ENCODE assay signal across 8 mouse cellular contexts in genomic region chr12:72407721-72408110, GRCm38 (mm10). TPM values are rescaled to one million over a fixed set of nuclear protein-coding genes. Genes with fewer than 3 reads are reported as not detected.
DNase-seq lines count a peak whose midpoint lies in the region; ATAC-seq and TF ChIP-seq lines count a peak whose summit lies in the region.

No protein-coding gene starts in this region.

- no peak for TF ChIP-seq CTCF in thymus, adult 2 months (IDR thresholded peaks at IDR 0.05; ENCODE audit: borderline replicate concordance, control insufficient read depth, extremely low read depth, insufficient read depth, low read length, poor library complexity)

- peaks cover 17% of the 10 kb centered on the region for H3K4me1 ChIP-seq in heart, embryonic 15.5 days (replicated peaks)
- H3K4me1 ChIP-seq in ES-E14 (ENCODE audit: control insufficient read depth in 2 of 2, insufficient read depth in 2 of 2, low read length in 2 of 2, poor library complexity in 1 of 2): peaks cover 0 to 3% of the 10 kb centered on the region in 2 experiments; a peak in 2 of 4 replicates
- peaks cover 4% of the 10 kb centered on the region; the same call in 1 of the 2 replicates for H3K4me1 ChIP-seq in forebrain, embryonic 11.5 days (replicated peaks; ENCODE audit: control insufficient read depth, insufficient read depth, low read length)
- H3K4me1 ChIP-seq in liver, embryonic 11.5 days (replicated peaks; ENCODE audit: control insufficient read depth, insufficient read depth, low read length): no peaks in the 10 kb centered on the region; the same call in 1 of the 2 replicates
- peaks cover 10% of the 10 kb centered on the region for H3K4me1 ChIP-seq in stomach, embryonic 16.5 days (ENCODE audit: control insufficient read depth, insufficient read depth, low read length)
- H3K4me1 ChIP-seq in thymus, adult 2 months (replicated peaks; ENCODE audit: control insufficient read depth, insufficient read depth, low read length): no peaks in the 10 kb centered on the region

- H3K4me3 ChIP-seq in heart, embryonic 15.5 days: peak overlapping the region; percentile 75
- H3K4me3 ChIP-seq in ES-E14 (ENCODE audit: insufficient read depth in 1 of 2, low read depth in 1 of 2, low read length in 2 of 2, poor library complexity in 1 of 2, severe bottlenecking in 1 of 2): peak overlapping the region; percentile 68 to 70
- peak overlapping the region; percentile 74 for H3K4me3 ChIP-seq in forebrain, embryonic 11.5 days (ENCODE audit: low read depth, low read length)
- peak overlapping the region; percentile 58 for H3K4me3 ChIP-seq in liver, embryonic 11.5 days (ENCODE audit: low read depth, low read length)
- peak overlapping the region; percentile 63 for H3K4me3 ChIP-seq in stomach, embryonic 16.5 days (replicated peaks; ENCODE audit: low read length)
- no peak overlapping the region for H3K4me3 ChIP-seq in thymus, adult 2 months (ENCODE audit: control insufficient read depth, insufficient read depth, low read length)

- WGBS in heart, embryonic 15.5 days: under 1% methylated on average over 17 of the region's 17 CpGs
- 0% methylated on average over 17 of the region's 17 CpGs for WGBS in forebrain, embryonic 11.5 days
- 2% methylated on average over 17 of the region's 17 CpGs for WGBS in liver, embryonic 11.5 days
- 1% methylated on average over 17 of the region's 17 CpGs for WGBS in stomach, embryonic 16.5 days
- 6% methylated on average over 17 of the region's 17 CpGs for WGBS in thymus, adult 2 months

- H3K36me3 ChIP-seq in heart, embryonic 15.5 days: no peaks in the 10 kb centered on the region
- no peaks in the 10 kb centered on the region for H3K36me3 ChIP-seq in ES-E14 (ENCODE audit: control insufficient read depth, insufficient read depth, low read length, poor library complexity, severe bottlenecking)
- H3K36me3 ChIP-seq in forebrain, embryonic 11.5 days (ENCODE audit: control insufficient read depth, insufficient read depth, low read length): no peaks in the 10 kb centered on the region
- H3K36me3 ChIP-seq in liver, embryonic 11.5 days (ENCODE audit: control insufficient read depth, insufficient read depth, low read length): no peaks in the 10 kb centered on the region
- H3K36me3 ChIP-seq in stomach, embryonic 16.5 days (ENCODE audit: control insufficient read depth, insufficient read depth, low read length): no peaks in the 10 kb centered on the region
- no peaks in the 10 kb centered on the region for H3K36me3 ChIP-seq in thymus, adult 2 months (ENCODE audit: control insufficient read depth, insufficient read depth, low read length)

- no peak for TF ChIP-seq POLR2A in thymus, adult 2 months (IDR thresholded peaks at IDR 0.05; ENCODE audit: control insufficient read depth, extremely low read depth, insufficient read depth, low read length, poor library complexity)

- H3K27ac ChIP-seq in heart, embryonic 15.5 days: no peak overlapping the region
- no peak overlapping the region for H3K27ac ChIP-seq in ES-E14 (ENCODE audit: insufficient read depth, low read depth, low read length, poor library complexity, severe bottlenecking)
- no peak overlapping the region for H3K27ac ChIP-seq in forebrain, embryonic 11.5 days (ENCODE audit: low read depth, low read length)
- H3K27ac ChIP-seq in liver, embryonic 11.5 days (ENCODE audit: low read depth, low read length): no peak overlapping the region
- no peak overlapping the region for H3K27ac ChIP-seq in stomach, embryonic 16.5 days (ENCODE audit: low read length)
- no peak overlapping the region for H3K27ac ChIP-seq in thymus, adult 2 months (ENCODE audit: control insufficient read depth, insufficient read depth, low read length)

- DNase-seq in heart, adult 18-20 months: no peak
- DNase-seq in ES-E14 (ENCODE audit: low read depth, low spot score): no peak
- DNase-seq in forebrain, embryonic 11.5 days (ENCODE audit: low spot score): peak; percentile 61
- no peak for DNase-seq in liver, embryonic 11.5 days (ENCODE audit: low spot score)
- DNase-seq in thymus, adult 2 months: no peak
- DNase-seq in natural killer cell, adult 2 months (ENCODE audit: low spot score in 2 of 2): no peak

- H3K4me2 ChIP-seq in heart, embryonic 15.5 days: peak overlapping the region; percentile 100
- H3K4me2 ChIP-seq in forebrain, embryonic 11.5 days (ENCODE audit: low read depth, low read length, severe bottlenecking): peak overlapping the region; percentile 98
- H3K4me2 ChIP-seq in liver, embryonic 11.5 days: peak overlapping the region; percentile 91
- peak overlapping the region; percentile 97 for H3K4me2 ChIP-seq in stomach, embryonic 16.5 days (ENCODE audit: low read depth, low read length)

- H3K27me3 ChIP-seq in heart, embryonic 15.5 days: peaks cover 27% of the 10 kb centered on the region
- H3K27me3 ChIP-seq in forebrain, embryonic 11.5 days (ENCODE audit: control insufficient read depth, insufficient read depth, low read length): peaks cover 5% of the 10 kb centered on the region
- peaks cover 28% of the 10 kb centered on the region for H3K27me3 ChIP-seq in liver, embryonic 11.5 days (replicated peaks; ENCODE audit: control insufficient read depth, insufficient read depth, low read length)
- peaks cover 31% of the 10 kb centered on the region for H3K27me3 ChIP-seq in stomach, embryonic 16.5 days (ENCODE audit: control insufficient read depth, insufficient read depth, low read length)
- peaks cover 7% of the 10 kb centered on the region for H3K27me3 ChIP-seq in thymus, adult 2 months (ENCODE audit: control insufficient read depth, insufficient read depth, low read length)

- in situ Hi-C loops in ES-E14 (cut with MboI; ENCODE audit: low sequenced_read_pairs in 2 of 2, unreplicated experiment in 2 of 2): loop anchor here in 1 of 2 experiments (25.0 kb wide), 1 partner anchor 645 kb away; no protein-coding TSS in a partner anchor

- no peak for ATAC-seq in heart, embryonic 15.5 days (replicated peaks; ENCODE audit: insufficient number of reproducible peaks, insufficient read depth, low FRiP score, low read depth)
- peak; percentile 32; the same call in 1 of the 2 replicates for ATAC-seq in forebrain, embryonic 11.5 days (replicated peaks; ENCODE audit: low FRiP score)
- ATAC-seq in liver, embryonic 11.5 days (replicated peaks; ENCODE audit: low FRiP score): no peak
- no peak for ATAC-seq in stomach, embryonic 16.5 days (ENCODE audit: insufficient read depth, low FRiP score)

- peak overlapping the region; percentile 56 for H3K9ac ChIP-seq in heart, embryonic 15.5 days
- H3K9ac ChIP-seq in ES-E14 (ENCODE audit: insufficient read depth, low read depth, low read length, poor library complexity, severe bottlenecking): no peak overlapping the region
- peak overlapping the region; percentile 72 for H3K9ac ChIP-seq in forebrain, embryonic 11.5 days (ENCODE audit: low read length)
- H3K9ac ChIP-seq in liver, embryonic 11.5 days (ENCODE audit: low read depth, low read length): no peak overlapping the region
- H3K9ac ChIP-seq in stomach, embryonic 16.5 days (ENCODE audit: low read length): peak overlapping the region; percentile 65; the same call in 1 of the 2 replicates

- H3K9me3 ChIP-seq in heart, embryonic 15.5 days (replicated peaks): no peaks in the 10 kb centered on the region
- no peaks in the 10 kb centered on the region for H3K9me3 ChIP-seq in ES-E14 (ENCODE audit: control insufficient read depth, insufficient read depth, low read depth, low read length)
- H3K9me3 ChIP-seq in forebrain, embryonic 11.5 days (ENCODE audit: control insufficient read depth, low read length): no peaks in the 10 kb centered on the region
- H3K9me3 ChIP-seq in liver, embryonic 11.5 days (ENCODE audit: control insufficient read depth, low read length): no peaks in the 10 kb centered on the region
- H3K9me3 ChIP-seq in stomach, embryonic 16.5 days (replicated peaks; ENCODE audit: control insufficient read depth, low read length): no peaks in the 10 kb centered on the region

TF ChIP-seq in ES-E14, 5 proteins besides CTCF, POLR2A, EP300 and RAD21:
- no peak for TF ChIP-seq CHD2 (IDR thresholded peaks at IDR 0.05; ENCODE audit: low read depth, low read length)
- no peak for TF ChIP-seq ZC3H11A (IDR thresholded peaks at IDR 0.05; ENCODE audit: borderline replicate concordance, low read depth, low read length)
- no peak for TF ChIP-seq ZNF384 (IDR thresholded peaks at IDR 0.05; ENCODE audit: low read depth, low read length)
- TF ChIP-seq MAFK (IDR thresholded peaks at IDR 0.05; ENCODE audit: insufficient read depth, low read depth, low read length): no peak
- no peak for TF ChIP-seq HCFC1 (IDR thresholded peaks at IDR 0.05; ENCODE audit: borderline replicate concordance, insufficient read depth, low read length)

RNA-seq across cellular contexts. Expression of gene Rtn1, which starts 1.1 kb away (rescaled TPM):
- polyA plus RNA-seq in heart, embryonic 15.5 days (2015; fragmentation: Nextera tagmentation; extraction: Ambion mirVana): 12.8 and 28.2 TPM in 2 replicates
- total RNA-seq in heart, adult 18-20 months (2021): 1 to 10 TPM; 2.8 to 4.6 TPM
- 8.7 and 13.6 TPM in 2 replicates for total RNA-seq in ES-E14 (2012; rRNA removed)
- polyA plus RNA-seq in forebrain, embryonic 11.5 days (2014; fragmentation: Nextera tagmentation; extraction: Ambion mirVana): 235 and 273 TPM in 2 replicates
- polyA plus RNA-seq in liver, embryonic 11.5 days (2014; fragmentation: Nextera tagmentation; extraction: Ambion mirVana): 3.6 and 4.3 TPM in 2 replicates
- 59.8 and 63.8 TPM in 2 replicates for polyA plus RNA-seq in stomach, embryonic 16.5 days (2015; fragmentation: Nextera tagmentation; extraction: Ambion mirVana)
- polyA plus RNA-seq in thymus, adult 2 months (2012; rRNA removed): 1.6 and 1.9 TPM in 2 replicates

RNA-seq across cellular contexts. Expression of gene Lrrc9, which starts 34.0 kb away (rescaled TPM):
- 0.64 and 1.1 TPM in 2 replicates for polyA plus RNA-seq in heart, embryonic 15.5 days (2015; fragmentation: Nextera tagmentation; extraction: Ambion mirVana)
- under 1 TPM; 0.08 to 0.47 TPM for total RNA-seq in heart, adult 18-20 months (2021)
- 0.94 and 1.5 TPM in 2 replicates for total RNA-seq in ES-E14 (2012; rRNA removed)
- polyA plus RNA-seq in forebrain, embryonic 11.5 days (2014; fragmentation: Nextera tagmentation; extraction: Ambion mirVana): 2.6 and 2.8 TPM in 2 replicates
- 0.34 and 0.58 TPM in 2 replicates for polyA plus RNA-seq in liver, embryonic 11.5 days (2014; fragmentation: Nextera tagmentation; extraction: Ambion mirVana)
- 0.12 and 0.20 TPM in 2 replicates for polyA plus RNA-seq in stomach, embryonic 16.5 days (2015; fragmentation: Nextera tagmentation; extraction: Ambion mirVana)
- 0.14 and 0.18 TPM in 2 replicates for polyA plus RNA-seq in thymus, adult 2 months (2012; rRNA removed)

Comparison
In these comparisons a context has a peak if more than half of its experiments do, and no peak if none do; other contexts are left out.
1. H3K9ac ChIP-seq: peak in heart, embryonic 15.5 days (single experiment), forebrain, embryonic 11.5 days (single experiment) and stomach, embryonic 16.5 days (single experiment); none in ES-E14 (single experiment) and liver, embryonic 11.5 days (single experiment).
2. Peak in every context shown above with its lines, with median percentiles within 50 percentile points of each other: H3K4me2 ChIP-seq.